Mouse (Mus musculus) intestine, postnatal 0 days (tissue): ENCODE measurements around the gene Scn3b. TPM values are rescaled to one million over a fixed set of nuclear protein-coding genes. Genes with fewer than 3 reads are reported as not detected.

Source experiments
- ATAC-seq: fragments of 200-750 bp; cut with Nextera tagmentation; 2 replicates; pipeline ENCODE4 v1.8.0; 2017; ENCODE audit warnings: mild to moderate bottlenecking, moderate TSS enrichment, moderate library complexity
- H3K27ac ChIP-seq: fragments of 300-500 bp; sonication (generic); 2 replicates; pipeline ENCODE4 v1.5.1; 2014; ENCODE audit warnings: mild to moderate bottlenecking, low read depth, low read length, moderate library complexity
- H3K27me3 ChIP-seq: fragments of 300-500 bp; sonication (generic); replicated peaks from 2 replicates; pipeline ENCODE4 v1.6.1; 2014; ENCODE audit warnings: low read length, mixed read lengths; ENCODE audit not compliant: control insufficient read depth, insufficient read depth
- H3K36me3 ChIP-seq: fragments of 300-500 bp; sonication (generic); 2 replicates; pipeline ENCODE4 v1.6.1; 2014; ENCODE audit warnings: mild to moderate bottlenecking, moderate library complexity; ENCODE audit not compliant: control insufficient read depth, insufficient read depth
- H3K4me1 ChIP-seq: fragments of 300-500 bp; sonication (generic); replicated peaks from 2 replicates; pipeline ENCODE4 v1.6.1; 2014; ENCODE audit warnings: antibody characterized with exemption, low read length, mixed read lengths; ENCODE audit not compliant: control insufficient read depth, insufficient read depth
- H3K4me2 ChIP-seq: fragments of 300-500 bp; sonication (generic); replicated peaks from 2 replicates; pipeline ENCODE4 v1.6.1; 2014; ENCODE audit warnings: low read depth, mild to moderate bottlenecking, moderate library complexity
- H3K4me3 ChIP-seq: fragments of 300-500 bp; sonication (generic); 2 replicates; pipeline ENCODE4 v1.5.1; 2014; ENCODE audit warnings: low read depth, low read length
- H3K9ac ChIP-seq: fragments of 300-500 bp; sonication (generic); 2 replicates; pipeline ENCODE4 v1.6.1; 2014; ENCODE audit warnings: mild to moderate bottlenecking, low read depth, low read length
- H3K9me3 ChIP-seq: fragments of 300-500 bp; sonication (generic); 2 replicates; pipeline ENCODE4 v1.6.1; 2016; ENCODE audit warnings: mixed run types; ENCODE audit not compliant: control insufficient read depth
- CTCF ChIP-seq: sonication (generic); IDR thresholded peaks from 2 replicates; pipeline ENCODE4 v1.5.1; 2016; ENCODE audit warnings: low read depth, mild to moderate bottlenecking, control low read depth, antibody characterized with exemption, moderate library complexity
- WGBS: fragments of 180-500 bp; shearing (Covaris S2); extraction: QIAGEN DNeasy Blood & Tissue Kit; methylation state at CpG from one replicate; pipeline ENCODE4 v1.1.7; 2014; 5-methylcytosine and 5-hydroxymethylcytosine counted together
- polyA plus RNA-seq: library from polyadenylated mRNA; unstranded; fragments of >200 nt; fragmentation: Nextera tagmentation; extraction: Ambion mirVana; gene quantifications from 2 replicates; pipeline ENCODE4 v1.2.1, GENCODE M21; 2015

Scn3b gene
- polyA plus RNA-seq, 1 experiment from 2014 or later: 2.4 TPM

DNA sequence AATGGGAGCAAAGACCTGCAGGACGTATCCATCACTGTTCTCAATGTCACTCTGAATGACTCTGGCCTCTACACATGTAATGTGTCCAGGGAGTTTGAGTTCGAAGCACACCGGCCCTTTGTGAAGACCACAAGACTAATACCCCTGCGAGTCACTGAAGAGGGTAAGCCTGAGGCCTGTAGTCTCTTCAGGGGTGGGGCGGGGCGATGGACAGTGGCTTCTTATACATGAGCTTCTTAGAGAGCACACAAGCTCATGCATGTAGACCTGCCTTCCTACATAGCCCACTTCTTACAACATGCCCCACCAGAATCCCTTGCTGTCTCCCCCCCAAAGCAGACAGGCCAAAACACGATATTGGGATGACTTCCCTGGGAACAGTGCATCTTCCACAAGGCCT, 10.4 kb downstream of the Scn3b start:
- no peak overlapping the region for H3K27ac ChIP-seq
- H3K9ac ChIP-seq: no peak overlapping the region
- TF ChIP-seq CTCF: no peak
- ATAC-seq: no peak
- no peaks in the 10 kb centered on the region for H3K27me3 ChIP-seq
- H3K4me2 ChIP-seq: no peak overlapping the region
- 93% methylated on average over 7 of the region's 7 CpGs for WGBS
- H3K4me1 ChIP-seq: no peaks in the 10 kb centered on the region
- H3K4me3 ChIP-seq: no peak overlapping the region
- no peaks in the 10 kb centered on the region for H3K36me3 ChIP-seq
- H3K9me3 ChIP-seq: no peaks in the 10 kb centered on the region

DNA sequence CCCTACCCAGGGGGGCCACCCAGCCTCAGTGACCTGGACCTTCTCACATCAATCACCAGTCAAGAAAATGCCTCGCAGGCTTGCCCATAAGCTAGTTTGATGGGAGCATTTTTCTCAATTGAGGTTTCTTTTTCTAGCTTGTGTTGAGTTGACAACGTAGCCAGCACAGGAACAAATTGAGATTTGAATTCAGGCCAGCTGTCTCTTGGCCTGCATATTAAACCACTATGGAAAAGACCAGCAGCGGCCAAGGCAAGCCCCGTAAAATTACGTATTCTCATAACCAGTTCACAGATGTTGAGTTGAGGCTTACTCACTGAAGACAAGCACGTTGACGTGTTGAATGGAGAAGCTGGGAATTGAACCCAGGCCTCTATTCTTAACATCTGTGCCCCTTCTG, 14.0 kb downstream of the Scn3b start:
- WGBS: 95% methylated on average over 7 of the region's 7 CpGs
- Histone ChIP-seq H3K4me2 (no peak overlapping the region), H3K9ac (no peak overlapping the region), H3K27me3 (no peaks in the 10 kb centered on the region), H3K9me3 (no peaks in the 10 kb centered on the region), H3K4me3 (no peak overlapping the region), H3K27ac (no peak overlapping the region), H3K36me3 (no peaks in the 10 kb centered on the region), H3K4me1 (no peaks in the 10 kb centered on the region)
- ATAC-seq: no peak
- TF ChIP-seq CTCF: no peak

DNA sequence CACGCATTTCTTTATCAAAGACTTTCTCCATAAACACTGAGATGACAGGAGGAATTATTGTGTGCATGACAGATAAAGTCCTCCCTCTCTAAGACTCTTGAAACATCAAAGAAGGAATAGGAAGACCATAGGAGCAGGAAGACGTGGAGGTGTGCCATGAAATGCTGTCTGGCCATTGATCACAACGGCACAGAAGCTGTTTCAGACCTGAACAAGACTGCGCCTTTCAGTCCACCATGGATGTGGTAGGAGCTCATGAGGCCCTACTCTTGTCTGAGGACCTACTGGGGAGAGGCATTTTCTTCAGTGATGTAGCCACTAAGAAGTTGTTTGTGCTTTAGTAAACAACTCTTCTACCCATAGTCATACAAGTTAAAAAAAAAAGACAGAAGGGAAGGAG, 23.5 kb downstream of the Scn3b start:
- Histone ChIP-seq H3K9ac (no peak overlapping the region), H3K36me3 (peaks cover 21% of the 10 kb centered on the region), H3K4me3 (no peak overlapping the region), H3K4me1 (no peaks in the 10 kb centered on the region), H3K27me3 (no peaks in the 10 kb centered on the region), H3K27ac (no peak overlapping the region), H3K9me3 (no peaks in the 10 kb centered on the region), H3K4me2 (no peak overlapping the region)
- no peak for ATAC-seq
- no peak for TF ChIP-seq CTCF
- WGBS: 88% methylated on average over 4 of the region's 4 CpGs

DNA sequence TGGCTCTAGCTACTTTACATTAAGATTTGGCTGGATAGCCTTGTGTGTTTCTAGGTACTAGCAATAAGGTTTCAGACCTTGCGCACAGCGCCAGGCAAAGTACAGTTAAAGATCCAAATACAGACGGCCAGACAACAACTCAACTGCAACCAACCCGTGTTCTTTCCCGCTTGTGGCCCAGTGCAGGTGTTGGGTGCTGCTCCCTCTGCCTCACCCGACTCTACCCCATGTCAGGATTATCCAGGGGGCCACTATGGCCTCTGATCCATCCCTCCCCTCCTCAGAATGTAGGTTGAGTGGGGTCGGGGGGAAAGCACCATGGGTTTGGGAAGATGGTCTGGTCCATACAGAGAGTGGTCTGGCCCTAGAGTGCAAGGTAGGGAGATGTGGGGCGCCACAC, 24.3 kb downstream of the Scn3b start:
- H3K27me3 ChIP-seq: no peaks in the 10 kb centered on the region
- no peaks in the 10 kb centered on the region for H3K9me3 ChIP-seq
- no peaks in the 10 kb centered on the region for H3K4me1 ChIP-seq
- no peak for TF ChIP-seq CTCF
- no peak overlapping the region for H3K4me3 ChIP-seq
- peaks cover 28% of the 10 kb centered on the region for H3K36me3 ChIP-seq
- H3K27ac ChIP-seq: no peak overlapping the region
- WGBS: 96% methylated on average over 8 of the region's 8 CpGs
- no peak overlapping the region for H3K9ac ChIP-seq
- no peak overlapping the region for H3K4me2 ChIP-seq
- ATAC-seq: no peak

DNA sequence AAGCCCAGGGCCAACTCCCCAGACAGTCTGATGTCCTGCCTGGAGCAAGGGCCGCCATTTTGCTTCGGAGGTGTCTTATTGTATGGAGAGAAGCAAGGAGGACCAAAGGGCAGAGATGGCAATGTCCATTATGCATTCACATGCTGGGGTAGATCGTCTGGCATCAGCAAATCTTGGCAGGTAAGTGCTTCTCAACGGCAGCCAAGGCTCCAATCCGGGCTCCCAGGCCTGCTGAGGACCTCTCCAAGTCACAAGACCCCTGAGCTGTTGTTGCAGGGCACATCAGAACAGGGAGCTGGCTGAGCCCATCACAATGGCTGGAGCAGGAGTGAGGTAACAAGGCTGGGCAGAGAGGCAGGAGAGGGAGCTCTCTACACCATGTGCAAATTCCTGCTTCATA, 24.7 kb downstream of the Scn3b start:
- H3K9ac ChIP-seq: no peak overlapping the region
- TF ChIP-seq CTCF: no peak
- no peaks in the 10 kb centered on the region for H3K9me3 ChIP-seq
- H3K36me3 ChIP-seq: peaks cover 33% of the 10 kb centered on the region
- WGBS: 92% methylated on average over 5 of the region's 5 CpGs
- H3K4me1 ChIP-seq: no peaks in the 10 kb centered on the region
- no peak overlapping the region for H3K4me2 ChIP-seq
- no peak overlapping the region for H3K4me3 ChIP-seq
- no peak overlapping the region for H3K27ac ChIP-seq
- ATAC-seq: no peak
- no peaks in the 10 kb centered on the region for H3K27me3 ChIP-seq

DNA sequence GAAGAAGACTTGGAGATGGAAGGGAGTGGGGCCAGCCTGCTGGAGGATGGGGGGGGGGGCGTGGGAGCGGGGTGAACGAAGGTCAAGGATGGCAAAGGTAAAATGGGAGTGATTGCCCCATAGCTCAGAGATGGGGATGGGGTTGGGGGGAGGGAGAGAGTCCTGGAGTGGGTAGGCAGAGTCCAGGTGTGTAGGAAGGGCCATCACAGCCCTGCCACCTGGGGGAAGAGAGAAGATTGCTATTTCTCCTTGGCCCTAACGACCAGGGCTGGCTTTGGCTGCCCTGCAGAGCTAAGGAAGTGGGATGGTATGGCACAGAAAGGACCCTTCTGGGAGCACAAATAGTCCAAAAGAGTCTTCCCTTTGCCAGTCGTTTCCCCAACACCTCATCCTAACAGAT, 25.2 kb downstream of the Scn3b start:
- WGBS: 89% methylated on average over 5 of the region's 5 CpGs
- no peak overlapping the region for H3K9ac ChIP-seq
- no peaks in the 10 kb centered on the region for H3K27me3 ChIP-seq
- H3K4me2 ChIP-seq: no peak overlapping the region
- H3K27ac ChIP-seq: no peak overlapping the region
- H3K4me1 ChIP-seq: no peaks in the 10 kb centered on the region
- H3K4me3 ChIP-seq: no peak overlapping the region
- no peaks in the 10 kb centered on the region for H3K9me3 ChIP-seq
- H3K36me3 ChIP-seq: peaks cover 38% of the 10 kb centered on the region
- TF ChIP-seq CTCF: no peak
- no peak for ATAC-seq

DNA sequence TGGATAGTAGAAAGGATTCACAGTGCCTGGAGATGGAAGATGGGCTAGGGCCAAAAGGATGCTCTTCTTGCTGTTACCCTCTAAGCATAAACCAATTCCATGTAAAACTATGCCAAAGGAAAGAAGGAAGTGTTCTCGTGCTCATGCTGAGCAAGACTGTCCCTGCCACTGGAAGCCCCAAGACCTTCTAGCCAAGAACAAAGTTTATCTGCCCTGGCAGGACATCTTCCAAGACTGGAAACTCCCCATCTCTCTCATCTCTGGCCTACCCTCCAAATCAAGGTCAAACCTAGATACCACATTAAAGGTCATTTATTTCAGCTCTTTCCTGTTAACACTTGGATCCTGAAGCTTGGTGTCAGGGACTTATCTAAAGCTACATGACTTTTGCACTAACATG, 25.8 kb downstream of the Scn3b start:
- peaks cover 41% of the 10 kb centered on the region for H3K36me3 ChIP-seq
- ATAC-seq: no peak
- WGBS: 95% methylated on average over 1 of the region's 1 CpGs
- H3K27ac ChIP-seq: no peak overlapping the region
- H3K4me1 ChIP-seq: no peaks in the 10 kb centered on the region
- no peak overlapping the region for H3K4me3 ChIP-seq
- H3K4me2 ChIP-seq: no peak overlapping the region
- TF ChIP-seq CTCF: no peak
- no peaks in the 10 kb centered on the region for H3K9me3 ChIP-seq
- no peak overlapping the region for H3K9ac ChIP-seq
- H3K27me3 ChIP-seq: no peaks in the 10 kb centered on the region
